Mouse (Mus musculus) liver, embryonic 12.5 days (tissue): ENCODE data around the gene Mxra8. TPM values are rescaled to one million over a fixed set of nuclear protein-coding genes. Genes with fewer than 3 reads are reported as not detected.
A peak's percentile ranks its signal among the peaks of the same experiment; 100 is the strongest.

ENCODE experiments used
- ATAC-seq: fragments of 200-750 bp; cut with Nextera tagmentation; 2 replicates; pipeline ENCODE4 v1.8.0; 2017; ENCODE audit warnings: moderate number of reproducible peaks, mild to moderate bottlenecking, moderate library complexity
- H3K27ac ChIP-seq: fragments of 300-500 bp; sonication (generic); 2 replicates; pipeline ENCODE4 v1.5.1; 2016; ENCODE audit warnings: mild to moderate bottlenecking
- H3K27me3 ChIP-seq: fragments of 300-500 bp; sonication (generic); replicated peaks from 2 replicates; pipeline ENCODE4 v1.6.1; 2016; ENCODE audit warnings: mild to moderate bottlenecking, moderate library complexity
- H3K36me3 ChIP-seq: fragments of 300-500 bp; sonication (generic); 2 replicates; pipeline ENCODE4 v1.6.1; 2016; ENCODE audit warnings: mild to moderate bottlenecking, moderate library complexity
- H3K4me1 ChIP-seq: fragments of 300-500 bp; sonication (generic); 2 replicates; pipeline ENCODE4 v1.6.1; 2016
- H3K4me2 ChIP-seq: fragments of 300-500 bp; sonication (generic); 2 replicates; pipeline ENCODE4 v1.6.1; 2016; ENCODE audit warnings: mild to moderate bottlenecking, moderate library complexity
- H3K4me3 ChIP-seq: fragments of 300-500 bp; sonication (generic); 2 replicates; pipeline ENCODE4 v1.5.1; 2016; ENCODE audit warnings: mild to moderate bottlenecking, moderate library complexity
- H3K9ac ChIP-seq: fragments of 300-500 bp; sonication (generic); 2 replicates; pipeline ENCODE4 v1.6.1; 2016; ENCODE audit warnings: mild to moderate bottlenecking, moderate library complexity
- H3K9me3 ChIP-seq: fragments of 300-500 bp; sonication (generic); replicated peaks from 2 replicates; pipeline ENCODE4 v1.6.1; 2016; ENCODE audit warnings: mild to moderate bottlenecking, moderate library complexity
- WGBS: fragments of 180-500 bp; shearing (Covaris S2); methylation state at CpG from one replicate; pipeline ENCODE4 v1.1.7; 2016; ENCODE audit not compliant: insufficient replicate concordance; 5-methylcytosine and 5-hydroxymethylcytosine counted together
- polyA plus RNA-seq: library from polyadenylated mRNA; unstranded; fragments of >200 nt; fragmentation: Nextera tagmentation; extraction: Ambion mirVana; gene quantifications from 2 replicates; pipeline ENCODE4 v1.2.1, GENCODE M21; 2016

The Mxra8 gene
- polyA plus RNA-seq, 1 experiment from 2014 or later = 9.2 TPM

- 73% methylated on average over 3 of the region's 3 CpGs for WGBS
- no peak overlapping the region for H3K4me3 ChIP-seq
- H3K27me3 ChIP-seq = 0 out of 2 replicates have a peak, but pooled peaks cover 5% of the 10 kb centered on the region
- H3K4me1 ChIP-seq = peaks cover 42% of the 10 kb centered on the region
- peaks cover 19% of the 10 kb centered on the region for H3K36me3 ChIP-seq
- no peak for ATAC-seq
- H3K9ac ChIP-seq = no peak overlapping the region
- H3K27ac ChIP-seq = no peak overlapping the region
- peak overlapping the region; percentile 99; the same call in 1 of the 2 replicates for H3K4me2 ChIP-seq
- H3K9me3 ChIP-seq = no peaks in the 10 kb centered on the region
Observed at GRCm38 (mm10) chr4:155849792-155850451, 10.4 kb downstream of the Mxra8 start.

- ATAC-seq = no peak
- Histone ChIP-seq H3K27ac (no peak overlapping the region), H3K4me3 (no peak overlapping the region), H3K9me3 (no peaks in the 10 kb centered on the region), H3K4me1 (peaks cover 53% of the 10 kb centered on the region), H3K4me2 (no peak overlapping the region), H3K9ac (no peak overlapping the region), H3K36me3 (peaks cover 33% of the 10 kb centered on the region), H3K27me3 (no peaks in the 10 kb centered on the region)
- WGBS = 86% methylated on average over 3 of the region's 3 CpGs
Observed at GRCm38 (mm10) chr4:155851368-155851767, 11.9 kb downstream of the Mxra8 start.

GRCm38 (mm10) chr4:155851951-155852411 is 12.5 kb downstream of the Mxra8 start:
- Histone ChIP-seq H3K4me2 (no peak overlapping the region), H3K36me3 (peaks cover 40% of the 10 kb centered on the region), H3K4me3 (no peak overlapping the region), H3K27me3 (no peaks in the 10 kb centered on the region), H3K9ac (no peak overlapping the region), H3K9me3 (no peaks in the 10 kb centered on the region), H3K27ac (no peak overlapping the region), H3K4me1 (peaks cover 53% of the 10 kb centered on the region)
- 73% methylated on average over 2 of the region's 2 CpGs for WGBS
- ATAC-seq = no peak

- H3K4me3 ChIP-seq = no peak overlapping the region
- no peak overlapping the region for H3K27ac ChIP-seq
- no peak overlapping the region for H3K9ac ChIP-seq
- H3K27me3 ChIP-seq = no peaks in the 10 kb centered on the region
- no peaks in the 10 kb centered on the region for H3K9me3 ChIP-seq
- 80% methylated on average over 9 of the region's 9 CpGs for WGBS
- H3K4me2 ChIP-seq = no peak overlapping the region
- ATAC-seq = no peak
- H3K36me3 ChIP-seq = peaks cover 54% of the 10 kb centered on the region
- peaks cover 49% of the 10 kb centered on the region for H3K4me1 ChIP-seq
Observed at GRCm38 (mm10) chr4:155853421-155853820, 13.9 kb downstream of the Mxra8 start.

GRCm38 (mm10) chr4:155854991-155855390 is 15.5 kb downstream of the Mxra8 start:
- WGBS = 93% methylated on average over 12 of the region's 12 CpGs
- no peak overlapping the region for H3K4me2 ChIP-seq
- ATAC-seq = no peak
- no peaks in the 10 kb centered on the region for H3K27me3 ChIP-seq
- H3K27ac ChIP-seq = no peak overlapping the region
- no peaks in the 10 kb centered on the region for H3K9me3 ChIP-seq
- no peak overlapping the region for H3K9ac ChIP-seq
- H3K4me1 ChIP-seq = peaks cover 33% of the 10 kb centered on the region
- no peak overlapping the region for H3K4me3 ChIP-seq
- H3K36me3 ChIP-seq = peaks cover 68% of the 10 kb centered on the region

- Histone ChIP-seq H3K27me3 (no peaks in the 10 kb centered on the region), H3K36me3 (peaks cover 79% of the 10 kb centered on the region), H3K9ac (no peak overlapping the region), H3K4me2 (peak overlapping the region; percentile 26; the same call in 1 of the 2 replicates), H3K27ac (no peak overlapping the region), H3K4me3 (no peak overlapping the region), H3K9me3 (no peaks in the 10 kb centered on the region), H3K4me1 (peaks cover 24% of the 10 kb centered on the region)
- no peak for ATAC-seq
- WGBS = 80% methylated on average over 12 of the region's 12 CpGs
Observed at GRCm38 (mm10) chr4:155856071-155856470, 16.6 kb downstream of the Mxra8 start.

GRCm38 (mm10) chr4:155856881-155857280 is 17.4 kb downstream of the Mxra8 start:
- Histone ChIP-seq H3K9ac (no peak overlapping the region), H3K4me1 (peaks cover 22% of the 10 kb centered on the region), H3K4me2 (peak overlapping the region; percentile 26), H3K27ac (no peak overlapping the region), H3K4me3 (no peak overlapping the region), H3K36me3 (peaks cover 84% of the 10 kb centered on the region), H3K27me3 (no peaks in the 10 kb centered on the region), H3K9me3 (no peaks in the 10 kb centered on the region)
- peak; percentile 57 for ATAC-seq
- 45% methylated on average over 3 of the region's 3 CpGs for WGBS

- Histone ChIP-seq H3K4me1 (peaks cover 22% of the 10 kb centered on the region), H3K36me3 (peaks cover 71% of the 10 kb centered on the region), H3K9ac (no peak overlapping the region), H3K27me3 (no peaks in the 10 kb centered on the region), H3K4me2 (no peak overlapping the region), H3K4me3 (no peak overlapping the region), H3K9me3 (no peaks in the 10 kb centered on the region), H3K27ac (no peak overlapping the region)
- ATAC-seq = peak; percentile 16; the same call in 1 of the 2 replicates
- 40% methylated on average over 13 of the region's 13 CpGs for WGBS
Observed at GRCm38 (mm10) chr4:155859318-155859717, 19.8 kb downstream of the Mxra8 start.

GRCm38 (mm10) chr4:155861787-155862186 is 22.3 kb downstream of the Mxra8 start:
- Histone ChIP-seq H3K36me3 (peaks cover 71% of the 10 kb centered on the region), H3K9me3 (no peaks in the 10 kb centered on the region), H3K4me2 (no peak overlapping the region), H3K4me3 (no peak overlapping the region), H3K27me3 (no peaks in the 10 kb centered on the region), H3K9ac (no peak overlapping the region), H3K27ac (no peak overlapping the region), H3K4me1 (peaks cover 6% of the 10 kb centered on the region)
- WGBS = 80% methylated on average over 7 of the region's 7 CpGs
- ATAC-seq = no peak

GRCm38 (mm10) chr4:155863001-155863400 is 23.5 kb downstream of the Mxra8 start, which contains the start of gene Tas1r3:
Tas1r3 (minus strand) TSS chr4:155863362.
- Histone ChIP-seq H3K4me2 (no peak within 1 kb of the TSS), H3K9ac (no peak within 1 kb of the TSS), H3K27me3 (no peaks in the 10 kb centered on the region), H3K4me1 (peaks cover 6% of the 10 kb centered on the region), H3K27ac (no peak within 1 kb of the TSS), H3K4me3 (no peak within 1 kb of the TSS), H3K36me3 (peaks cover 62% of the 10 kb centered on the region), H3K9me3 (no peaks in the 10 kb centered on the region)
- 61% methylated on average over 5 of the region's 5 CpGs for WGBS
- ATAC-seq = no peak

GRCm38 (mm10) chr4:155868614-155869298 is 29.3 kb downstream of the Mxra8 start:
- peak; percentile 42 for ATAC-seq
- Histone ChIP-seq H3K4me3 (peak overlapping the region; percentile 71), H3K27ac (peak overlapping the region; percentile 55), H3K36me3 (peaks cover 50% of the 10 kb centered on the region), H3K27me3 (no peaks in the 10 kb centered on the region), H3K4me1 (peaks cover 36% of the 10 kb centered on the region), H3K4me2 (peak overlapping the region; percentile 94), H3K9me3 (no peaks in the 10 kb centered on the region), H3K9ac (peak overlapping the region; percentile 76)
- WGBS = 5% methylated on average over 22 of the region's 22 CpGs

- Histone ChIP-seq H3K9ac (peak within 1 kb of the TSS; percentile 82), H3K27ac (peak within 1 kb of the TSS; percentile 67), H3K36me3 (peaks cover 56% of the 10 kb centered on the region), H3K4me3 (peak within 1 kb of the TSS; percentile 71), H3K4me2 (peak within 1 kb of the TSS; percentile 94), H3K9me3 (no peaks in the 10 kb centered on the region), H3K27me3 (no peaks in the 10 kb centered on the region), H3K4me1 (peaks cover 36% of the 10 kb centered on the region)
- peak; percentile 97 for ATAC-seq
- WGBS = 1% methylated on average over 63 of the region's 63 CpGs
Observed at GRCm38 (mm10) chr4:155869317-155870033, 30.0 kb downstream of the Mxra8 start, which contains the start of the genes Cptp and Ints11. Cptp (minus strand) TSS chr4:155869440. Ints11 (plus strand) TSS chr4:155869546.
